Mouse (Mus musculus): ENCODE data around the gene Gm9945. TPM values are rescaled to one million over a fixed set of nuclear protein-coding genes. Genes with fewer than 3 reads are reported as not detected.

The Gm9945 gene
- total RNA-seq, 2 experiments from 2014 or later: 1.8 to 2.5 TPM

DNA sequence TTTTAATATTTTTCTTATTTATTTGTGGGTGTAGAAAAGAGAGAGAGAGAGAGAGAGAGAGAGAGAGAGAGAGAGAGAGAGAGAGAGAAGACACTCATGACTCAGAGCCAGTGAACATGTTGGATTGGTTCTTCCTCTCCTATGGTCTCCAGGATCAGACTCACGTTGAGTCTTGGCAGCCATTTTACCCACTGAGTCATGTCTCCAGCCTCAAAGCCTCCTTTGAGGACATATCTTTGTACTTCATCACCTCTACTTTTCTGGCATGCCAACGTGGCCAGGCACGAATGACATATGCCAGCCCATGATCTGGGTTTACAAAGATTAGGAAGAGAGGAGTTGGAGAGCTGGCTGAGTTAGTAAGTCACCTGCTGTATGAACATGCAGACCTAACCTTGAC lies 19.8 kb upstream of the Gm9945 start:
- DNase-seq (ENCODE audit: extremely low spot score in 1 of 2, low spot score in 1 of 2): no peak

DNA sequence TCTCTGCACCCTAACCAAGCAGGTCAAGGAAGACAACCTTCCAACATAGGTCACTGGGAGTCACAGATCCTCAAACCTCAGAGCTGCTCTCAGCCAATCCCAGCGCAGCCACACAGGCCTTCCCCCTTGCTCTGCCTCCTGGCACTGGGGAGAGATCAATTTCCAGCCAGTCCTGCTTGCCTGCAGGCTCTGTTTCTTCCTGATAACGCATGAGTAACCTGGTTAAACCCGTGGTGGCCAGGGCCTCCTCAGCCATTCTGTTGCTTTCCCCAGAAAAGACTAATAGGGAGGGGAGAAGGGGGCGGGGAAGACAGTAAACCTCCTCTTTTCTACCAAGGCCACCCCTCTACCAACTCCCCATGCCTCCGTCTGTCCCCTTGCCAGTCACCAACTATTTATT lies 18.2 kb upstream of the Gm9945 start:
- no peak for DNase-seq (ENCODE audit: extremely low spot score in 1 of 2, low spot score in 1 of 2)

DNA sequence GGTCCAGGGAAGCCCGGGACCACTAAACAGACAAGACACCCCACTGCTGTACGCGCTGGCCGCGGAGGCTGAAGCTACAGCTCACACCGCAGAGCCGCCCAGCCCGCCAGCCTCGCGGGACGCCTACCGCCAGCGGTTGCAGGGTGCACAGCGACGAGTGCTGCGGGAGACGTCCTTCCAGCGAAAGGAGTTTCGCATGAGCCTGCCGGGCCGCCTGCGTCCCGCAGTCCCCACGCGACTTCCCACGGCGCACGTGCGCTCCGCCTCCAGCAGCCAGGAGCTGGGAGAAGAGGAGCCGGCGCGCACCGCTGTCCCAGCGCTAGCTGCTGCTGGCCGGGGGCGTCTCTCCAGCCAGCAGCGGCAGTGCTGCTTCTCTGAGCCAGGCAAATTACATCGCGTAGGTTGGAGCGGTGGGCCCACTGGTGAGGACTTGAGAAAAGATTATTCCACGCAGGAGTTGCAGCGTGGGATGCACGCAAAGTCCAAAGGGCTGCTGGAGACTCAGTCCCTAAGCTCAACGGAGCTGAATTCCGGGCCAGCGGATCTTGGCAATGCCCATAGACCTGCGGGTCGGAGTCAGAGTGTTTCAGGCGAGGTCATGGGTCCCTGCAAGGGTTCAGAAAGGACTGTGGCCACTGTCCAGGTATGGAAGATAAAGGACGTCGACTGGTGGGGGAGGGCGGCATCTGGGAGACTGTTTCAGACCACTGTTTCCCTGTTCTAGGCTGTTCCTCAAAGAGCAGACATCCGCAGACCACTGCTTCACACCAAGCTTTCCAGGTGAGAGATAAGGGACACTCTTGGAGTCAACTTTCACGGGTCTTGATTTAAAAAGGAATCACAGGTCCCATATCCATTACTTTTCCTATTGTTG lies 16.2 kb upstream of the Gm9945 start:
- no peak for DNase-seq (ENCODE audit: extremely low spot score in 1 of 2, low spot score in 1 of 2)

DNA sequence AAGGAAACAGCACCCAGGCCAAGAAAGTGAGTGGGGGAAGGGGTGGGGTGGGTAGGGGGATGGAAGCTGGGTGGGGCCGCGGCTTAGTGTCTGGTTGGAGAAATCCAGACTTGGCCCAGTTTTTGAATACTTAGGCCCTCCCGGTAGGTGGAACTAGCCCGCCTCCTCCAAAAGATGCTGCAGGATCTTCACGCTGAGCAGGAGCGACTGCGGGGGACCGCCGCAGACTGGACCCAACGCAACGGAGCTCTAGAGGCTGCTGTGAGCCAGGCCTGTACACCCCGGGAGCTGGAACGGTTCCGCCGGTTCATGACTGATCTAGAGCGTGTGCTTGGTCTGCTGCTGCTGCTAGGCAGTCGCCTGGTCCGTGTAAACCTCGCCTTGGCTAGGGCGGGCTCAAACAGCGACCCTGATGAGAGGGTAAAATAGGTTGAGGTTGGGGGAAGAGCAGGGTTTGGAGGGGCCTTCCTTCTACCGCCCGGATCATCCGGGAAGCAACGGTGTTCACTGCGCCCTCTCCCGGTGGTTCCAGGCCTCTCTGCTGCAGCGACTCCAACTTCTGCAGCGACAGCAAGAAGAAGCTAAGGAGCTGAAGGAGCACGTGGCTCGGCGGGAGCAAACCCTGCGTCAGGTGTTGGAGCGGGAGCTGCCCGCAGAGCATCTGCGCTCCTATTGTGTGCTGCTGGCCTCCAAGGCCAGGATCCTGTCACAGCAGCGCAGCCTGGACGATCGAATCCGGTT lies 13.6 kb upstream of the Gm9945 start:
- peak; percentile 76 to 91 for DNase-seq (ENCODE audit: extremely low spot score in 1 of 2, low spot score in 1 of 2)

DNA sequence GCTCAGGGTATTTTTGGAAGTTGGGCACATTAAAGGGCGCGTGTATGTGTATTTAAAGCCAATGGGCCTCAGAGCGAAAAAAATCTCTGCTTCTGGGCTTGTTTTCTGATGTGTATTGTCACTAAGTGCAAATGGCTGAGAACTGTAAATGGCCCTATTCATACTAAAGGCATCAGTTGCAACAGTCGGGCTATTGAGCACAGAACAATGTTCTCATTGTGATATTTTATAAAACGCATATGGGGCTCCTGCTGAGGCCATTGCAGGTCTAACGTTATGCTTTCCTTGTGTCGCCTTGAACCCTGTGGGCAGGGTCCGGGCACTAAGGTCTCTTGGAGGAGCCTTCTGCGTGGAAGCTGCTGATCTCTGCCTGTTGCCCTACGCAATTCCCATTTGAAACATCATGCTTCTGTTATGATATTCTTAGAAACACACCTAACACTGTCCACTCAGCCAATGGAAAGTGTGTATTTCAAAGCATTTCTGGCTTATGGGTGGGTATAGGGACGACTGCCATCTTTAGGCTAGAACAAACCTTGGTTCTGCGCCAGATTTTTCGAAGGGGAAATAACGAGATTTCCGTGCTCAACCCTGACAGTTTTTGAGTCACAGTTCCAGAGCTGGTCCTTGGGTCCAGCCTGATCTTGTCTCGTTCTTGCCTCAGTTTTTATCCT lies 10.5 kb upstream of the Gm9945 start:
- DNase-seq (ENCODE audit: extremely low spot score in 1 of 2, low spot score in 1 of 2): no peak

DNA sequence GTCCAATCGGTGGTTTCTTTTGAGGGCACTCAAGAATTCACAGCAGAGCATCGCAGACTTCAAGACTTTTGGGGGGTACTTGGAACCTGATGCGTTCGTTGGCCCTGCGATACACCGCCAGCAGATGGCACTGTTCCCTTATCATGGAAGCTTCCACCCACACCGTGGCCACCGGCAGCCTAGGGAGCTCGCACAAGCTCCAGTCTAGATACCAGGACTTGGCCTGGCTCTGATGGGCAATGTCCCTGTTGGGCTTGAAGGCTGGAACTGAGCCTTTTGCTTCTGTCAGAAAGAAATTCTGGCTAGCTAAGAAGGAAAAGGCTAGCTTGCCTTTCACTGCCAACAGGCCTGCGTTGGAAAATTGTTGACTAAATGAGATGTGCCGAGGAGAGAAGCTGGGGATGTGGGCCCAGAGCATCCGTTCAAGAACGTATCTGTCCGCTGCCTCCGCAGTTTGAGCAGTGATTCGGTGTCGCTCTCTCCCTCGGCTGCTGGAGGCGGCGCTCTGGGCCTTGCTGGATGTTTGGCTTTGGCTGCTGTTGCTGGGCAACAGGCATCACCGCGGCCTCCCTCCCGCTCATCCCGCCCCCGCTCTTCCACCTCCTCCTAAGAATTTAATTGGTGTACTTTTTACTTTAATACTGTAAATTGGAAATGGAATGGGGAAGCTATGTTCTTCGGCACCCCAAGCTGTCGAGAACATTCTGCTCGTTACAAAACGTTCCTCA lies 9.8 kb upstream of the Gm9945 start, which contains the start of gene Gm9837:
Gene Gm9837, minus strand, starts transcription at position 512 of the 728 bp plus-strand sequence.
- DNase-seq (ENCODE audit: extremely low spot score in 1 of 2, low spot score in 1 of 2): peak; percentile 82 to 98

DNA sequence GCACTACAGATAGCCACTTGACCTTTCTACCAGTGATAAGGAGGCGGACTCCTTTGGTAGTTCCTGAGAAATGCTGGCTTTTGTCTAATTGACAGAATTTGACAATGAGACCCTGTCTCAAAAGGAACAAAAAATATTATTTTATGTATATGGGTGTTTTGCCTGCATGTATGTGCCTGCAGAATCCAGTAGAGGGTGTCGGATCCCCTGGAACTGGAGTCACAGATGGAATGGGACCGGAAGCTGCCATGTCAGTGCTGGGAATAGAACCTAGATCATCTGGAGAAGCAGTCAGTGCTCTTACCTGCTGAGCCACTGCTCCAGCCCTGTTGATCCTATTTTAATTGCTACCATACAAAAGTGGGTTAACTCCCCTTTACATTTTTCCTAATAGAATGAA lies 7.3 kb upstream of the Gm9945 start:
- DNase-seq (ENCODE audit: extremely low spot score in 1 of 2, low spot score in 1 of 2): no peak

DNA sequence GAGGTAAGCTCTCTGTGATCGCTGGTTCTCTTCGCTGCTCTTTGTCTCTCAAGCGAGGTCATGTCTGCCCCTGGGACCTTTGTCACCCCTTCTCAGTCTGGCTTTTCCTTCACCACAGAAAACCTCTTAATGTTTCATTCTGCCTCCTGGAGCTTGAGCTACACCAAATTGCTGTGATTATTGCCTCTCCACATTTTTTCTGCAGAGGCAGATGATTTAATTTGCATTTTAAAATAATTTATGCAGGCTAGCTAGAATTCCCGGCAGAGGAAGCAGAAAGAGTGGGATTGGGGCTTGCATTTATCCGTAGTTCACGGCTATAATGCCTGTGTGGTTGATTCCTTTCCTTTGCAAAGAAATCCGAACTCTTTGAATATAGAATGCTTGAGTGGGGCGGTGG lies 4.3 kb upstream of the Gm9945 start:
- no peak for DNase-seq (ENCODE audit: extremely low spot score in 1 of 2, low spot score in 1 of 2)

DNA sequence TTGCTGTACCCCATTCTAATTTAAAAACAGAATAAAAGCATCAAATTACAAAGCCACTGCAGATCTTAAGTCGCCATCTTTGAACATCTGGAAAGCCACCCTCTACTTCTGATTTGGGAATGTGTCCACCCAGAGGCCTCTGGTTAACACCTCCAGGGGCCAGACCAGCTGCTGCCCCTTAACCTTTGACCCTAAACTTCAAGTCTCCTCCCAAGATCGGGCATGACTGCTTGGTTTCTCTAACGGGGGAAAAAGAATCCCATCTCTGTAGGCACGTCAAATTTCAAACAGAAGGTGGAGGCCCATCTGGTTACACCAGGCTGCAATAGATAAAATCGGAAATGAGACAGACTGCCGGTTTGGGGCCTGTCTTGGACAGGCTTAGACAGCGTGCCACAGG lies 2.1 kb upstream of the Gm9945 start:
- DNase-seq (ENCODE audit: extremely low spot score in 1 of 2, low spot score in 1 of 2): no peak

DNA sequence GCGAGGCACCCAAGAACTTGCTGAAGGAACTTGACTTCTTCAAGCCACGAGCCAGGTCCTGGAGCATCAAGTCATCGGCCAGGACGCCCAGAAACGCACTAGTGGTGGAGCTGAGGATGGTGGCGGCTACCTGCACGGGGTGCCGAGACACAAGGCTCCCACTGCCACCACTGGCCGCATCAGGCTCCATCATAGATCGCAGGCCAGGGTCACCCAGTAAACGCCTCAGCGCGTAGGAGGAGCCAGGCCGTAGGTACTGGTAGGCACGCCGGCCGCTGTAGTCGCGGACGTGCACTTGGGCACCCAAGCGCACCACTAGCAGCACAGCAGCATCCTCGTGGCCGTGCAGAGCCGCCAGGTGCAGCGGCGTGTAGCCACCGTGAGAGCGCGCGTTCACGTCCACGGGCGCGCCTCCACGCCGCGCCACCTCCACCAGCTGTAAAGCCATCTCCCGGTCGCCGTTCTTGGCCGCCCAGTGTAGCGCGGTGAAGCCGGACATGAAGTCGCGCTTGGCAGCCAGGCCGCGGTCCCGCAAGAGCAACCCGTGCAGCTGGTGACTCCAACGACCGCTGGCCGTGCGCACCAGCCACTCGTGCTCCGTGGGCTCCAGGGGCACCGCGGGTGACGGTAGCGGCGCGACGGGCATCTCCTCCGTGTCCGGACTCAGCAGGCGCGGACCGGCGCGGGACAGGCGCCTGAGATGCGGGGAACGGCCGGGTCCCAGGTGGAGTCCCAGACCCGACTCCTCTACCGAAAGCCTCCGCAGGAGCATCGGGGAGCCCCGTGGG lies 1.4 kb upstream of the Gm9945 start:
- DNase-seq (ENCODE audit: extremely low spot score in 1 of 2, low spot score in 1 of 2): peak in 1 of 2 experiments; percentile 43

DNA sequence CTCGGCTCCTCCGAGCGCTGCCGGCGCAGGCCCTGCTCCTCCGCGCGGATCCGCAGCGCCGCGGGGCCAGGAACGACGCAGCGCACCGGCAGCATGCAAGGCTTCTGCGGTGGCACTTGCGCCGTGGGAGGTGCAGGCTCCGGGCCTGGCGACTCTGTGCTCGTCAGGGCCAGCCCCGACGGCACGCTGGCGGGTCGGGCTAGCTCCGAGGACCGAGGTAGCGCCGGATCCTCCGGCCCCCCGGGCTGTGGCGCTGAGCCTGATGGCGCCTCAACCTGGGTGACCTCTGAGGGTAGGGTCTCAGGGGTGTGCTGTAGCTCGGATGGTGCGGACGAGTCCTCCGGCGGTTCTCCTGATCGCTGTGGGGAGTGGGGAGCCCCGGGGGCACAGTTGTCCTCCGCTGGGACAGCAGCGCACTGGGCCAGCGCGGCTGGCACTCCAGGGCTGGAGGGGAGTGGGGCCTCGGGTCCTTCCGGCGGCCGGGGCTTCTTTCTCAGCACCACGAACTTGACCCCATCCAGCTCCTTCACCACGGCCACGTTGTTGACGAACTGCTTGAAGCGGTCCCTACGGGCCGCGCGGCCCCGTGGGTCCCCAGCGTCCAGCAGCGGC lies 689 bp upstream of the Gm9945 start:
- peak in 1 of 2 experiments; percentile 48 for DNase-seq (ENCODE audit: extremely low spot score in 1 of 2, low spot score in 1 of 2)

DNA sequence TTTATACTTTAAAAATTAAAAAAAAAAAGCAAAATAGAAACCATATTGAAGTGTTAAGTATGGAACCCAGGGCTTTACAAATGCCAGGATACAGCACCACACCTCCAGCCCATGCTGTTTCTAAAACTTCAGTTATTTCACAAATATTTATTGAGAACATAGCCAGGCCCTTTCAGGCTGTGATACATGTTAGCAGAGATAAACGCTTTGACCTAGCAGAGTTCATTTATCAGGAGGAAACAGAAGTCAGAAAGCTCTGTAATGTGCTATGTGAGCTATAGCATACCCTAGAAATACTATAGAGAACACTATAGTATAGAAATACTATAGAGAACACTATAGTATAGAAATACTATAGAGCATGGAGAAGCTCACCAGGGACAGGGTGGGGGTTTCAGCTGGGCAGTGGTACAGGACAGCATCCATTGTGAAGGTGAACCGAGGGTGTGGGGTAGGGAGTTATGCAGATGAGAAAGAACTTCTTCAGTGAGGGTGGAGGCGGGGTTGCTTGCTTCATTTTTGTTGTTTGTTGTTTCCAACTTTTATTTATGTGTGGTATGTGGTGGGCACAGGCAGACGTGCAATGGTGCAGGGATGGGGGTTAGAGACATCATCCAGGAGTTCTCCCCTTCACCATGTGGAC lies 1.2 kb downstream of the Gm9945 start:
- no peak for DNase-seq (ENCODE audit: extremely low spot score in 1 of 2, low spot score in 1 of 2)

DNA sequence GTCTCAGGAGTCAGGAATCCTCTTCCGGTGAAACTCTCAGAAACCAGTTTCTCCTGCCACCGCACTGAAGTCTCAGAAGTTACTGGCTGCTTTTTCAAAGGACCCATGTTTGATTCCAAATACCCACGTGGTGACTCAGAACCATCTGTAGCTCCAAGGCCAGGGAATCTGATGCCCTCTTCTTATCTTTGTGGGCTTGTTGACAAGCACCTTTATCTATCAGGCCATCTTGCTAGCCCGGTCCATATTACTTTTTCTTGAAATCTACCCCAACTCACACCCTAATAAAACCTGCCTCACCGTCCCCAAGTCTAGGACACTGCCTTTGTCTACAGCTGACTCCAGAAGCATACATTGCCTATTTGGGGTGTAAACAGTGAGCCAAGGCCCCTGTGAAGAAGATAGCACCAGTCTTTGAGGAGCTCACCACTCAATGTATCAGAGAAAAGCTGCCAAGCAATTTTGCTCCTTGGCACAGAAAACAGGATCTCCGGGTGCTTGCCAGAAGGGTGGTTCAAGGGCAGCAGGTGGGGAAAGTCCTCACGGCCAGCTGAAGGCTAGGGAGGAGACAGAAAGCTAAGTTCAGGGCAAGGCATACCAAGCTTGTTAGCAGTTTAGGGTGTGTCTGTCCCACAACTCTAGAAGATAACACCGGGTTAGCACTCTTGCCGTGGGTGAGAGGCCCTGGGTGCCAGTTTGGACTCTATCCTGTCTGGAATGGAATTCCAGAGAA lies 3.4 kb downstream of the Gm9945 start:
- no peak for DNase-seq (ENCODE audit: extremely low spot score in 1 of 2, low spot score in 1 of 2)

DNA sequence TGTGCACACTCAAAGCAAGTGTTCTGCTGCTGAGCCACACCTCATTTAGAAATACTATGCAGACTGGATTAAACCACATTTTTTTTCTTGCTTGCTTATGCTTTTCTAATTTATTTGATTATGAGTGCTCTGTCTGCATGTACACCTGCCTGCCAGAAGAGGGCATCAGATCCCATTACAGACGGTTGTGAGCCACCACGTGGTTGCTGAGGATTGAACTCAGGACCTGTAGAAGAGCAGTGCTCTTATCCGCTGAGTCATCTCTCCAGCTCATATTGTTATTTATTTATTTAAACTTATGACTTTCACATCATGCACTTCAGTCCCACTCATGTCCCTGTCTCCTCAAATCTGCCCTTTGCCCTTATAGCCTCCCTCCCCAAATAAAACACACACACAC lies 5.8 kb downstream of the Gm9945 start:
- no peak for DNase-seq (ENCODE audit: extremely low spot score in 1 of 2, low spot score in 1 of 2)

DNA sequence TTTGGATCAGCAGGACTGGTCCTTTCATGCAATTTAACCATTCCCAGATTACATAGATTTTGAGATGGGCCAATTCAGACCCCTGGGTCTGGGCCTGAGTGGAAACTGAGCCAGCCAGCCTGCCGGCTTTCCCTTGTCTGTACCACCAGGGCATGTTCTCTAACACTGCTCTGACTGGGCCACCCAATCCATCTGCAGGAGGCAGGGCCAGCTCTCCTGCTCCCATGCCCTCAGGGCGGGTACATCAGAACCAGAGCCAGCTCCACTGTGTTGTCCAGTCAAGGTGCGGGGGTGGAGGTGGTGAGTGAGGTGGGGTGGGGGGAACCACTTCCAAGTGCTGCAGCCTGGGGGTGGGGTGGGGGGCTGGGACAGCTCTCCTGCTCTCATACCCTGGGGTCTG lies 6.4 kb downstream of the Gm9945 start:
- DNase-seq (ENCODE audit: extremely low spot score in 1 of 2, low spot score in 1 of 2): no peak

DNA sequence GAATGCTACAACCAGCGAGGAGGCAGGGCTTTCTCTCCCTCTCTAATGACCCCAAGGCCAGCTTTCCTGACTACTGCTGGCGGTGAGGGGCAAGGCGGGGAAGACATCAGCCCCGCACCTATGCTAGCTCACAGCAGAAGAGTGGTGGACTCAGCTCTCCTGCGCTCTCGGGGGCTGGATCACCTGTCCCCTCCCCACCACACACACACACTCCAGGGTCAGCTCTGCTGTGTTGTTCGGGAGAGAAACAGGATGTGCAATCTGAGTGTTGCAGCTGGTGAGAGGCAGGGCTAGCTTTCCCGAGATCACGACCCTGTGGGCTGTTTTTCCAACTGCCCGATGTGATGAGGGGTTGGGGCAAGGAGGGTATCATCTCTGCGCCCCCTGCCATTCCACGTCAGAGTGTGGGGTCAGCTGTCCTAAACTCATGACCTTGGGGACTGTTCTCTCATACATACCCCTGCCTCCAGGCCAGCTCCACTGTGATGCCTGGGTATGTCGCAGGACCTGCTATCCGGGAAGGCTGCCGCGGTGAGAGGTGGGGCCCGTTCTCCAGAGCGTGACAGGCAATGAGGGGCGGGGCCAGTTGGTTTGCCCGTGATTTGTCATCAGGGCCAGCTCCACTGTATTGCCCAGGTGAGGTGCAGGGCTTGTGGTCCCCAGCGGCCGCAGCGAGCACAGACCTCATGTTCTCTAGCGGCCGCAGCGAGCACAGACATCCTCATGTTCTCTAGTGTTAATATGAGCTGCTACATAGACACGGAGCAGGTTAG lies 7.0 kb downstream of the Gm9945 start:
- DNase-seq (ENCODE audit: extremely low spot score in 1 of 2, low spot score in 1 of 2): no peak

DNA sequence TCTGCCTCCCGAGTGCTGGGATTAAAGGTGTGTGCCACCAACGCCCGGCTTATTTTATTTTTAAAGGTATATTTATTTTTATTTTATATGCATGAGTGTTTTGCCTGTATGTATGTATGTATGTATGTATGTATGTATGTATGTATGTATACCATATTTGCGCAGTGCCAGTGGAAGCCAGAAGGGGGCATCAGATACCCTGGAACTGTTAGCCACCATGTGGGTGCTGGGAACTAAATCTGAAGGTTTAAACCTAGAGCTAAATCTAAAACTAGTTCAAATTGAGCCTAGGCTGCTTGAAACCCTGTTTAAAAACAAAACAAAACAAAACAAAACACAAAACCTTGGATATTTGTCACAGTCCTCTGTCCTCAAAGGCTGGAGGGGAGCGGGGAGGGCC lies 9.0 kb downstream of the Gm9945 start:
- DNase-seq (ENCODE audit: extremely low spot score in 1 of 2, low spot score in 1 of 2): no peak

Data from layer of hippocampus, postnatal 25 days (tissue).